Mouse (Mus musculus) E14TG2a.4 (cell line): ENCODE results near the gene Dnajc22.

ENCODE experiments used
- CTCF ChIP-seq: conservative IDR thresholded peaks from 2 replicates; pipeline ENCODE4 v1.5.1; 2014; ENCODE audit warnings: low read length
- NANOG ChIP-seq: IDR thresholded peaks from 2 replicates; pipeline ENCODE4 v1.6.1; 2014; ENCODE audit warnings: borderline replicate concordance, low read length, mixed read lengths
- POU5F1 ChIP-seq: IDR thresholded peaks from 2 replicates; pipeline ENCODE4 v1.6.1; 2014; ENCODE audit warnings: low read length, borderline replicate concordance

DNA sequence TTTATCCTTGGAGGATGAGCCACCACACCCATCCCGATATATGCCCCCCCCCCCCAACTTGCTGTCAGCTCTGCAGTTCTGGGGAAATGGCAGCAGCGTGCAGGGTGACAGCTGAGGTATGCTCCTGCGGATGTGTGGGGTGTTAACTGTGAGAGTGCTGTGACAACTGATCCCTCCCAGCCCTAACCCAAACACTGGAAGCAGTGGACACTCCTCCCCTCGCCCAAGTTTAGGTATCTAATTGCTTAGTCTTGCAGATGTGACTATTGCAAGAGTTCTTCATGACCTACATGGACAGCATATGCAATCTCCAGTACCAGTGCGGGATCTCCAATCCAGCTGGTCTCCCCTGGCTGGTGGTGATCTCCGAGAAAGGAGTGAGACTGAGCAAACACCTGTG lies 2.4 kb downstream of the Dnajc22 start:
- no peak for TF ChIP-seq CTCF
- no peak for TF ChIP-seq NANOG
- TF ChIP-seq POU5F1: no peak
